Mouse (Mus musculus) cortical plate, adult 2 months (tissue): ENCODE measurements around the gene Arhgap24.

Source experiments
- CTCF ChIP-seq: fragments of 200-500 bp; IDR thresholded peaks from 2 replicates; pipeline ENCODE4 v1.5.1; 2011; ENCODE audit warnings: mild to moderate bottlenecking, control low read depth, low read length; ENCODE audit not compliant: insufficient read depth; ENCODE audit errors: extremely low read depth
- POLR2A ChIP-seq: fragments of 200-500 bp; IDR thresholded peaks from 2 replicates; pipeline ENCODE4 v1.6.1; 2011; ENCODE audit warnings: mild to moderate bottlenecking, low read length, control low read depth; ENCODE audit not compliant: insufficient read depth; ENCODE audit errors: extremely low read depth

- TF ChIP-seq POLR2A, result no peak
- no peak for TF ChIP-seq CTCF
Measured at GRCm38 (mm10) chr5:102947061-102947711, 466.0 kb downstream of the Arhgap24 start.
